ENCODE assay signal across 12 mouse cellular contexts in the genomic region with DNA sequence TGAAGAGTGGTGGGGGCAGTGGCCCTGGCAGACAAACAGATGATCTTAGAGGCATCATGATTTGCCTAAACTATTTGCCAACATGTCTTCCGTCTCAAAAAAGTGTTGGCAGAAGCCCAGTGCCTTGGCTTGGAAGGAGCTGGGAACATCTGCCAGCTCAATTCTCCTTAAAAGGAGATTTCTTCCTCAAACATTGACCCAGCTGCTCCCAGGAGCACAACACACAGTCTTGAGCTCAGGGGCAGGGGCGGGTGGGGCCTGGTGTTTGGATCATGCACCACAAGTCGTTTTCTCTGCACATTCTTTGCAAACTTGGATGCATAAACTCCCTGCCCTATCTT.
DNase-seq lines count a peak whose midpoint lies in the region; ATAC-seq and TF ChIP-seq lines count a peak whose summit lies in the region.
"Had no signal": no experiment of that assay in that cellular context is flagged by ENCODE, and none has a peak within 500 bp of the region (broad histone marks: within the 10 kb centered on the region; RNA-seq: fewer than 3 reads in every experiment).

No protein-coding gene starts in this region.

- peak; percentile 4 for DNase-seq in gastrocnemius, adult 18-20 months (ENCODE audit: low spot score)
- no peak for DNase-seq in gastrocnemius, postnatal 10 days
- DNase-seq in lung, adult 18-20 months: peak; percentile 31 to 34
- no peak for DNase-seq in lung, adult 2 months
- peak; percentile 65 for DNase-seq in lung, postnatal 10 days
- DNase-seq: thymus, adult 2 months had no signal

- WGBS in lung, adult 2 months: 33% methylated on average over 3 of the region's 3 CpGs
- WGBS in embryonic facial prominence, embryonic 15.5 days: 34% methylated on average over 3 of the region's 3 CpGs

- no peak overlapping the region for H3K4me3 ChIP-seq in lung, adult 2 months (replicated peaks; ENCODE audit: extremely low read depth, low read depth, low read length)
- no peak overlapping the region for H3K4me3 ChIP-seq in embryonic facial prominence, embryonic 15.5 days (replicated peaks)
- H3K4me3 ChIP-seq: hindbrain, embryonic 15.5 days; limb, embryonic 12.5 days; megakaryocyte, embryonic 14.5 days had no signal

- no peak for TF ChIP-seq POLR2A in lung, adult 2 months (IDR thresholded peaks at IDR 0.05; ENCODE audit: borderline replicate concordance, extremely low read depth, low read depth, low read length)

- H3K9me3 ChIP-seq in embryonic facial prominence, embryonic 15.5 days (replicated peaks): no peaks in the 10 kb centered on the region
- H3K9me3 ChIP-seq: hindbrain, embryonic 15.5 days; limb, embryonic 12.5 days had no signal

- no peaks in the 10 kb centered on the region for H3K36me3 ChIP-seq in embryonic facial prominence, embryonic 15.5 days
- H3K36me3 ChIP-seq: hindbrain, embryonic 15.5 days; limb, embryonic 12.5 days had no signal

- no peak overlapping the region for H3K9ac ChIP-seq in embryonic facial prominence, embryonic 15.5 days
- H3K9ac ChIP-seq: hindbrain, embryonic 15.5 days; limb, embryonic 12.5 days had no signal

- 0 out of 2 replicates have a peak overlapping the region, but pooled peaks have one; percentile 52 for H3K27ac ChIP-seq in embryonic facial prominence, embryonic 15.5 days (replicated peaks)
- H3K27ac ChIP-seq: hindbrain, embryonic 15.5 days; limb, embryonic 12.5 days had no signal

- ATAC-seq in embryonic facial prominence, embryonic 15.5 days (ENCODE audit: insufficient number of reproducible peaks, low FRiP score, low TSS enrichment, low read depth): 0 out of 2 replicates have a peak, but pooled peaks have one; percentile 32
- ATAC-seq in erythroblast, adult 5-6 weeks (replicated peaks; ENCODE audit: low FRiP score, poor library complexity, severe bottlenecking): no peak
- ATAC-seq in granulocyte monocyte progenitor cell, adult 5-6 weeks (replicated peaks; ENCODE audit: poor library complexity, severe bottlenecking): no peak

- H3K27me3 ChIP-seq in embryonic facial prominence, embryonic 15.5 days: no peaks in the 10 kb centered on the region
- H3K27me3 ChIP-seq: hindbrain, embryonic 15.5 days; megakaryocyte, embryonic 14.5 days had no signal

- no peak for TF ChIP-seq CTCF in lung, adult 2 months (IDR thresholded peaks at IDR 0.05; ENCODE audit: insufficient read depth, low read length)

- H3K4me1 ChIP-seq in lung, adult 2 months (ENCODE audit: control insufficient read depth, insufficient read depth, low read length): peaks cover 2% of the 10 kb centered on the region; the same call in 1 of the 2 replicates
- H3K4me1 ChIP-seq in embryonic facial prominence, embryonic 15.5 days: peaks cover 15% of the 10 kb centered on the region
- H3K4me1 ChIP-seq: limb, embryonic 12.5 days; megakaryocyte, embryonic 14.5 days had no signal

- no peak overlapping the region for H3K4me2 ChIP-seq in embryonic facial prominence, embryonic 15.5 days (replicated peaks)
- H3K4me2 ChIP-seq: hindbrain, embryonic 15.5 days; limb, embryonic 12.5 days had no signal

Comparison
In these comparisons a context has a peak if more than half of its experiments do, and no peak if none do; other contexts are left out.
1. DNase-seq: peak in gastrocnemius, adult 18-20 months (single experiment), lung, adult 18-20 months (2 of 2) and lung, postnatal 10 days (single experiment); none in gastrocnemius, postnatal 10 days (single experiment) and lung, adult 2 months (single experiment).